Comparison of ENCODE assay signal across 8 mouse cellular contexts in genomic region chr7:125427492-125428090, GRCm38 (mm10). TPM values are rescaled to one million over a fixed set of nuclear protein-coding genes. Genes with fewer than 3 reads are reported as not detected.
A peak's percentile ranks its signal among the peaks of the same experiment; 100 is the strongest.
DNase-seq lines count a peak whose midpoint lies in the region; TF ChIP-seq lines count a peak whose summit lies in the region.

No protein-coding gene starts in this region.

- H3K4me3 ChIP-seq in lung, adult 2 months (replicated peaks; ENCODE audit: extremely low read depth, low read depth, low read length), result no peak overlapping the region

- no peaks in the 10 kb centered on the region for H3K4me1 ChIP-seq in lung, adult 2 months (ENCODE audit: control insufficient read depth, insufficient read depth, low read length)

- no peak for TF ChIP-seq POLR2A in lung, adult 2 months (IDR thresholded peaks at IDR 0.05; ENCODE audit: borderline replicate concordance, extremely low read depth, low read depth, low read length)

- no peak for TF ChIP-seq CTCF in lung, adult 2 months (IDR thresholded peaks at IDR 0.05; ENCODE audit: insufficient read depth, low read length)

- peak; percentile 10 to 24 for DNase-seq in layer of hippocampus, postnatal 36 days
- DNase-seq in layer of hippocampus, adult 9-10 months (ENCODE audit: low spot score), result no peak
- peak; percentile 79 to 81 for DNase-seq in adrenal gland, postnatal 36 days
- DNase-seq in cerebellum, postnatal 14 days, result peak; percentile 90 to 93
- peak; percentile 34 for DNase-seq in lung, adult 2 months
- DNase-seq in thymus, postnatal 4 days, result no peak
- DNase-seq in right cerebral cortex, postnatal 36 days (ENCODE audit: low spot score in 2 of 2), result no peak
- DNase-seq in thymus, postnatal 14 days, result no peak

- 56% methylated on average over 12 of the region's 12 CpGs for WGBS in lung, adult 2 months

RNA-seq across cellular contexts. Expression of gene Kdm8, which starts 16.9 kb away (rescaled TPM):
- total RNA-seq in layer of hippocampus, postnatal 36 days (2021), result 1 to 10 TPM; 3.5 to 3.9 TPM
- 1 to 10 TPM; 3.1 to 6.1 TPM for total RNA-seq in adrenal gland, postnatal 36 days (2021)
- 4.6 and 6.0 TPM in 2 replicates for polyA plus RNA-seq in lung, adult 2 months (2012; rRNA removed)

Comparison
In these comparisons a context has a peak if more than half of its experiments do, and no peak if none do; other contexts are left out.
1. DNase-seq: peak in layer of hippocampus, postnatal 36 days (2 of 2), adrenal gland, postnatal 36 days (2 of 2), cerebellum, postnatal 14 days (2 of 2) and lung, adult 2 months (single experiment); none in layer of hippocampus, adult 9-10 months (single experiment), thymus, postnatal 4 days (single experiment), right cerebral cortex, postnatal 36 days (0 of 2) and thymus, postnatal 14 days (single experiment).